Mouse (Mus musculus) kidney, embryonic 14.5 days (tissue): ENCODE measurements around the gene Tti1. TPM values are rescaled to one million over a fixed set of nuclear protein-coding genes. Genes with fewer than 3 reads are reported as not detected.

ENCODE experiments used
- ATAC-seq: fragments of 200-750 bp; cut with Nextera tagmentation; 2 replicates; pipeline ENCODE4 v1.8.0; 2017; ENCODE audit warnings: moderate number of reproducible peaks, mild to moderate bottlenecking, moderate TSS enrichment, moderate library complexity; ENCODE audit not compliant: low FRiP score, low TSS enrichment
- H3K27ac ChIP-seq: fragments of 300-500 bp; sonication (generic); 2 replicates; pipeline ENCODE4 v1.5.1; 2014; ENCODE audit warnings: low read depth, mild to moderate bottlenecking, low read length, moderate library complexity, mixed read lengths
- H3K27me3 ChIP-seq: fragments of 300-500 bp; sonication (generic); 2 replicates; pipeline ENCODE4 v1.6.1; 2014; ENCODE audit warnings: mild to moderate bottlenecking, low read length; ENCODE audit not compliant: control insufficient read depth, insufficient read depth
- H3K36me3 ChIP-seq: fragments of 300-500 bp; sonication (generic); 2 replicates; pipeline ENCODE4 v1.6.1; 2014; ENCODE audit warnings: low read length, mixed read lengths; ENCODE audit not compliant: control insufficient read depth, insufficient read depth
- H3K4me1 ChIP-seq: fragments of 300-500 bp; sonication (generic); 2 replicates; pipeline ENCODE4 v1.6.1; 2014; ENCODE audit warnings: low read length, mixed read lengths; ENCODE audit not compliant: control insufficient read depth, insufficient read depth
- H3K4me2 ChIP-seq: fragments of 300-500 bp; sonication (generic); replicated peaks from 2 replicates; pipeline ENCODE4 v1.6.1; 2014; ENCODE audit warnings: low read depth, mild to moderate bottlenecking, low read length
- H3K4me3 ChIP-seq: fragments of 300-500 bp; sonication (generic); 2 replicates; pipeline ENCODE4 v1.5.1; 2014; ENCODE audit warnings: mild to moderate bottlenecking, low read length
- H3K9ac ChIP-seq: fragments of 300-500 bp; sonication (generic); 2 replicates; pipeline ENCODE4 v1.6.1; 2014; ENCODE audit warnings: low read depth, mild to moderate bottlenecking, low read length, moderate library complexity
- H3K9me3 ChIP-seq: fragments of 300-500 bp; sonication (generic); 2 replicates; pipeline ENCODE4 v1.6.1; 2016; ENCODE audit warnings: low read length; ENCODE audit not compliant: control insufficient read depth
- WGBS: fragments of 180-500 bp; shearing (Covaris S2); extraction: QIAGEN DNeasy Blood & Tissue Kit; methylation state at CpG from one replicate; pipeline ENCODE4 v1.1.7; 2014; 5-methylcytosine and 5-hydroxymethylcytosine counted together
- polyA plus RNA-seq: library from polyadenylated mRNA; unstranded; fragments of >200 nt; fragmentation: Nextera tagmentation; extraction: Ambion mirVana; gene quantifications from 2 replicates; pipeline ENCODE4 v1.2.1, GENCODE M21; 2014

Tti1 gene
- polyA plus RNA-seq, 1 experiment from 2014 or later, result 26.6 TPM

DNA sequence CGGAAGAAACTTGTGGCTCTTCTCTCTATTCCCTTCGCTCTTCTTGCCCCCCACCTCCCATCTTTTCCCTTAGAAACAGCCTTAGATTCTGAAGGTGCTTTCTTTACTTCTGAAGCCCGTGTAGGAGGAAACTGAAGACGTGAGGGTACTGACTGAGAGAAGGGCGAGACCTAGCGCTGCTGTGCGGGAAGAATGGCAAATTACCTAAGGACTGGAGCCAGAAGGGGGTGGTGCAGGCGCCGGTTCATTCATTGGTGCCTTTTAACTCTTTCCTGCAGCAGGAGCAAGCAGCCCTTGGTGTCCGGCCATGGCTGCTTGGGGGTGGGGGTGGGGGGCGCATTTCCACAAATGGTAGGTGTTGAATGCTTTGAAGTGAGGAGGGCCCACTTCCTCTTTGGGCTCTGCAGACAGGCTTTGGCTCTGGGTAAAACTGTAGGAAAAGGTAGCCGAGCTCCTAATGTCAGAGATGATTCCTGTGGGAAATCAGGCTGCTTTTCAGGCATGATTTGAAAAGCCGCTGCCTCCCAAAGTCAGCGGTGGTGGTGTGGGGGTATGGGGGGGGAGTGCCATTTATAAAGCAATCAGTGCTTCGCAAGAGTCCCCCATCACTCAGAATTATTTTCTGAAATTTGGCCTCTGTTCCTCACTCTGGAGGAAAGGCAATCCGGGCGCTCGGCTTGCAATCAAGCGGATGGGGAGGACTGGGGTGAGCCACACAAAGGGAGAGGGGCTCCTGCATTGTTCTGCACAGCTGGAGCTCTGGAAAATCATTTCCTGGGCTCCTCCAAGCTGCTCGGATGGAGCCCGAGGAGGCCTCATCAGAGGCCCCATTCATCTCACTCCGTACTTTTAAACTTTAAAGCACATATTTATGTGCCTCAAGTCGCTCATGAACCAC is 53.4 kb downstream of the Tti1 start:
- peak; percentile 51; the same call in 1 of the 2 replicates for ATAC-seq
- 3% methylated on average over 23 of the region's 23 CpGs for WGBS
- no peak overlapping the region for H3K27ac ChIP-seq
- no peaks in the 10 kb centered on the region for H3K27me3 ChIP-seq
- 0 out of 2 replicates have a peak overlapping the region, but pooled peaks have one; percentile 18 for H3K9ac ChIP-seq
- peak overlapping the region; percentile 33 for H3K4me2 ChIP-seq
- peaks cover 17% of the 10 kb centered on the region; the same call in 1 of the 2 replicates for H3K4me1 ChIP-seq
- no peak overlapping the region; the same call in 1 of the 2 replicates for H3K4me3 ChIP-seq
- H3K36me3 ChIP-seq, result no peaks in the 10 kb centered on the region
- no peaks in the 10 kb centered on the region for H3K9me3 ChIP-seq

- ATAC-seq, result no peak
- WGBS, result 0% methylated on average over 3 of the region's 3 CpGs
- no peak overlapping the region for H3K4me2 ChIP-seq
- peaks cover 13% of the 10 kb centered on the region; the same call in 1 of the 2 replicates for H3K4me1 ChIP-seq
- H3K27me3 ChIP-seq, result no peaks in the 10 kb centered on the region
- no peaks in the 10 kb centered on the region for H3K9me3 ChIP-seq
- H3K4me3 ChIP-seq, result no peak overlapping the region
- no peaks in the 10 kb centered on the region for H3K36me3 ChIP-seq
- H3K27ac ChIP-seq, result no peak overlapping the region
- H3K9ac ChIP-seq, result no peak overlapping the region
Observed at GRCm38 (mm10) chr2:157970669-157971068, 57.6 kb downstream of the Tti1 start.

DNA sequence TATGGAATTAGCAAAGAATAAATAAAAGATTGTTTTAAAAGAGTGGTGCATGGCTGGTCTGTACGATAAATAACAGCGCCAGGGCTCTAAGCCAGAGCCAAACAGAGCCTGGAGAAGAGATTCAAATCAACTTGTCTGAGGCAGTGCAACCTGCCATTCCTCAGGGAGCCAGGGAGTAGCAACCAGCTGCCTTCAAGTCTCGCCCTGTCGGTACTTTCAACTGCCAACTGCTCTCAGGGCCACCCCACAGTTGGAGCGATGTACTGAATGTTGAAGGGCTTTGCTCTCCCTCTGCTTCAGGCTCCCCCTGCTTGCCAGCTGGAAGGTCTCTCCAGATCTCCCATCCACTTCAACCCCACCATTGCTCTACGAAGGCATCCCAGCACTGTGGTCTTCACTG is 58.1 kb downstream of the Tti1 start:
- Histone ChIP-seq H3K9me3 (no peaks in the 10 kb centered on the region), H3K27me3 (no peaks in the 10 kb centered on the region), H3K4me2 (no peak overlapping the region), H3K4me3 (no peak overlapping the region), H3K9ac (no peak overlapping the region), H3K36me3 (no peaks in the 10 kb centered on the region), H3K4me1 (peaks cover 9% of the 10 kb centered on the region; the same call in 1 of the 2 replicates), H3K27ac (no peak overlapping the region)
- no peak for ATAC-seq
- WGBS, result 56% methylated on average over 6 of the region's 6 CpGs

DNA sequence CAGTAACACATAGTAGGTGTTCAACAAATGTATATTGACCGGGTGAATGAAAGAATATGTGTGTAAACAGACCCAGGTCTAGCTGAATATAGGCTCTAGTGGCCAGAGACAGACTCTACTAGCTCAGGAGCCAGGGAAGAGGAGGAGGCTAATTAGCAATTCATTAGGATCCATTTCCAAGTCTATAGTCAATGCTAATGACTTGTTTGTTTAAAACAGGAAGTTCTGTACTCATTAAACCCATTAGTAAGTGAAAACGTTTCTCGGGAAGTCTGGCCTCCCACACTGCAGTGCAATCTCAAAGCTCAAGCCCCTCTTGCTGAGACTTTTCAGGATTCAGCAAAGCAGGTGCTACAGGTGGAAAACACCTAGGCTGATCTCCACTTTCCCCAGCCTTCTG is 60.4 kb downstream of the Tti1 start:
- Histone ChIP-seq H3K36me3 (no peaks in the 10 kb centered on the region), H3K27me3 (no peaks in the 10 kb centered on the region), H3K4me3 (no peak overlapping the region), H3K9me3 (no peaks in the 10 kb centered on the region), H3K27ac (no peak overlapping the region), H3K4me1 (no peaks in the 10 kb centered on the region), H3K9ac (no peak overlapping the region), H3K4me2 (no peak overlapping the region)
- no peak for ATAC-seq
- 18% methylated on average over 3 of the region's 3 CpGs for WGBS

DNA sequence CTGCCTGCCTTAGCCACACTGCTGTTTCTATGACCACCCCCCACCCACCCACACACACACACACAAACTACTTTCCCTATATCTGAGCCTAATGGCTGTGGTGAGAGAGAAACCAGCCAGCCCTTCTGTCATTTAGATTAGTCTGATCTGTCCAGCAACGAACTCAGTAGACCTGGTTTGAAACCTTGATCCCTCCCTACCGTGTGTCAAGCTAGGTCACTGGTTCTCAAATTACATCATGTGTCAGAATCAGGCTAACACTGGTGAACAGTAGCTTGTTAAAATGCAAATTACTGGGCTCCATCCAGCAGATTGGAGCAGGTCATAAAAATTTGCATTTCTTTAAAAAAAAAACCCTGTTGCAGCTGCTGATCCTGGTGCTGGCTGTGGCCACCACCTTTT is 70.5 kb downstream of the Tti1 start:
- H3K9me3 ChIP-seq, result no peaks in the 10 kb centered on the region
- ATAC-seq, result no peak

DNA sequence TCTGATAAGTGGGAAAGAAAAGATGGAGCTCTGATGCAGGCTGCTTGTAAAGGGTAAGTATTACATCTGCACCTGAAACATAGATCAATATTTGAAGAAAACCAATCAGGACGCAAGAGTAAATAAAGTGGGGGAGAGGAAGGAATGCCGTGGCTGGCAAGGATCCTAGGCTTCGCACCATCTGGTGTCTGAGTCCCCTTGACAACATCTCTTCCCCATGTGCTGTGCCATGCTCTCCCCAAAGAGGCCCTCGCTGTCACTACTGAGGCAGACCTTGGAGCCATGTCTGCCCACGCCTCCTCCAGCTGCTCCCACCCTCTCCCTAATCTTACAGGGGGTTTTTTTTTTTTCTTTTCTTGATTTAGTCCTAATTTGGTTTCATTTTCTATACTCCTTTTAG is 74.3 kb downstream of the Tti1 start:
- 76% methylated on average over 5 of the region's 5 CpGs for WGBS

More for the DNA sequence above, 70.5 kb downstream of the Tti1 start:
- H3K4me3 ChIP-seq, result no peak overlapping the region
- no peaks in the 10 kb centered on the region for H3K27me3 ChIP-seq
- H3K4me1 ChIP-seq, result peaks cover 8% of the 10 kb centered on the region; the same call in 1 of the 2 replicates
- 5% methylated on average over 2 of the region's 2 CpGs for WGBS
- H3K36me3 ChIP-seq, result no peaks in the 10 kb centered on the region
- H3K9ac ChIP-seq, result no peak overlapping the region
- H3K4me2 ChIP-seq, result no peak overlapping the region
- H3K27ac ChIP-seq, result no peak overlapping the region

GRCm38 (mm10) chr2:157944156-157944893 is 83.9 kb downstream of the Tti1 start:
- Histone ChIP-seq H3K9me3 (no peaks in the 10 kb centered on the region), H3K27ac (no peak overlapping the region), H3K4me1 (peaks cover 17% of the 10 kb centered on the region; the same call in 1 of the 2 replicates), H3K4me2 (peak overlapping the region; percentile 95), H3K4me3 (peak overlapping the region; percentile 47), H3K9ac (peak overlapping the region; percentile 66), H3K27me3 (peaks cover 24% of the 10 kb centered on the region), H3K36me3 (no peaks in the 10 kb centered on the region)
- ATAC-seq, result peak; percentile 13; the same call in 1 of the 2 replicates
- WGBS, result 8% methylated on average over 37 of the region's 37 CpGs

More for the DNA sequence above, 74.3 kb downstream of the Tti1 start:
- no peaks in the 10 kb centered on the region for H3K27me3 ChIP-seq
- H3K4me1 ChIP-seq, result peaks cover 8% of the 10 kb centered on the region; the same call in 1 of the 2 replicates
- no peaks in the 10 kb centered on the region for H3K9me3 ChIP-seq
- no peak for ATAC-seq
- H3K4me2 ChIP-seq, result no peak overlapping the region
- H3K36me3 ChIP-seq, result no peaks in the 10 kb centered on the region
- H3K9ac ChIP-seq, result no peak overlapping the region
- H3K27ac ChIP-seq, result no peak overlapping the region
- H3K4me3 ChIP-seq, result no peak overlapping the region

DNA sequence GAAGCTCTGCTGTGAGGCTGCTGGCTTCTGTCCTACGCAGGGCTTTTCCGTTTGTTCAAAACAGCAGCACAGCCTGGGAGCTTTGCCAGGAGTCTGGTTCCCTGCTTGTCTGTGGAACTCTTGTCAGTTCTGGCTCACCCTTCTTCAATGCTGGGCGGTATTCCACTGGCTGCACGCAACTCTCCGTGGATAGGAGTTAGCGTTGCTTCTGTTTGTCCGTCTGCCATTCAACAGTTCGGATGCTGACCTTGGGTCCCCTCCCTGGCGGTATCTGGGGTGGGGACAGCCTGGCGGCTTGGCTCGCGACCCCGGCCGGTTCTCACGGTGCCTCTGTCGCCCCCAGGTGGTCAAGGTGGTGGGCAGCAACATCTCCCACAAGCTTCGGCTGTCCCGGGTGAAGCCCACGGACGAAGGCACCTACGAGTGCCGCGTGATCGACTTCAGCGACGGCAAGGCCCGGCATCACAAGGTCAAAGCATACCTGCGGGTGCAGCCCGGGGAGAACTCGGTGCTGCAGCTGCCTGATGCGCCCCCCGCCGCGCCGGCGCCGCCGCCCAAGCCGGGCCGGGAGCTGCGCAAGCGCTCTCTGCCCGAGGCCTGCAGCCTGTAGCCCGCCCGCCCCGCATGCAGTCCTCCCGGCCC is 84.6 kb downstream of the Tti1 start:
- no peak overlapping the region for H3K27ac ChIP-seq
- peaks cover 17% of the 10 kb centered on the region; the same call in 1 of the 2 replicates for H3K4me1 ChIP-seq
- H3K9ac ChIP-seq, result peak overlapping the region; percentile 66
- ATAC-seq, result peak; percentile 74
- peak overlapping the region; percentile 47 for H3K4me3 ChIP-seq
- WGBS, result under 1% methylated on average over 44 of the region's 47 CpGs
- H3K4me2 ChIP-seq, result peak overlapping the region; percentile 95
- peaks cover 24% of the 10 kb centered on the region for H3K27me3 ChIP-seq
- no peaks in the 10 kb centered on the region for H3K36me3 ChIP-seq
- H3K9me3 ChIP-seq, result no peaks in the 10 kb centered on the region
